Mouse (Mus musculus): ENCODE results near the gene March6. TPM values are rescaled to one million over a fixed set of nuclear protein-coding genes. Genes with fewer than 3 reads are reported as not detected.

March6 gene
- polyA plus RNA-seq, 1 experiment from 2014 or later = 15.4 TPM

DNA sequence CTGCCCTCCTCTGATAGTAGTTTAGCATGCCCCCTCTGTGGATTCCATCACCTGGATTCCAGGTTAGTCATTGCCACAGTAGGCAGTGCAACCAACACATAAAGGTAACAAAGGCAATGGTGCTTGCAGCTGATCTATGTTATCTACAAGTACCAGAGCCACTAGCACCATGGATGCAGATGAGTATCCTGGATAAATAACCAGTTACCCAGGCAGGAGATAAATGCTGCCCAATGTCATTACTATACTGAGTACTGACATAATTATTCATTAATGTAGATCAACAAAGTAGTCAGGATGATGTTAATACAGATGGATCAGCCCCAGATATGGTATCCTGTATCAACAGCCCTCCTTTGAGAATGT is 19.5 kb downstream of the March6 start:
- Histone ChIP-seq H3K9me3 (ENCODE audit: control insufficient read depth) (no peaks in the 10 kb centered on the region), H3K9ac (ENCODE audit: low read depth, low read length) (no peak overlapping the region), H3K4me3 (ENCODE audit: low read depth, low read length) (no peak overlapping the region), H3K27me3 (replicated peaks; ENCODE audit: control insufficient read depth, insufficient read depth, low read length) (no peaks in the 10 kb centered on the region), H3K4me1 (replicated peaks; ENCODE audit: control insufficient read depth, insufficient read depth, low read length) (no peaks in the 10 kb centered on the region), H3K27ac (ENCODE audit: low read depth, low read length) (no peak overlapping the region), H3K36me3 (ENCODE audit: control insufficient read depth, insufficient read depth) (no peaks in the 10 kb centered on the region), H3K4me2 (replicated peaks; ENCODE audit: low read depth) (no peak overlapping the region)
- ATAC-seq = no peak
- TF ChIP-seq CTCF (IDR thresholded peaks at IDR 0.05; ENCODE audit: low read depth) = no peak

DNA sequence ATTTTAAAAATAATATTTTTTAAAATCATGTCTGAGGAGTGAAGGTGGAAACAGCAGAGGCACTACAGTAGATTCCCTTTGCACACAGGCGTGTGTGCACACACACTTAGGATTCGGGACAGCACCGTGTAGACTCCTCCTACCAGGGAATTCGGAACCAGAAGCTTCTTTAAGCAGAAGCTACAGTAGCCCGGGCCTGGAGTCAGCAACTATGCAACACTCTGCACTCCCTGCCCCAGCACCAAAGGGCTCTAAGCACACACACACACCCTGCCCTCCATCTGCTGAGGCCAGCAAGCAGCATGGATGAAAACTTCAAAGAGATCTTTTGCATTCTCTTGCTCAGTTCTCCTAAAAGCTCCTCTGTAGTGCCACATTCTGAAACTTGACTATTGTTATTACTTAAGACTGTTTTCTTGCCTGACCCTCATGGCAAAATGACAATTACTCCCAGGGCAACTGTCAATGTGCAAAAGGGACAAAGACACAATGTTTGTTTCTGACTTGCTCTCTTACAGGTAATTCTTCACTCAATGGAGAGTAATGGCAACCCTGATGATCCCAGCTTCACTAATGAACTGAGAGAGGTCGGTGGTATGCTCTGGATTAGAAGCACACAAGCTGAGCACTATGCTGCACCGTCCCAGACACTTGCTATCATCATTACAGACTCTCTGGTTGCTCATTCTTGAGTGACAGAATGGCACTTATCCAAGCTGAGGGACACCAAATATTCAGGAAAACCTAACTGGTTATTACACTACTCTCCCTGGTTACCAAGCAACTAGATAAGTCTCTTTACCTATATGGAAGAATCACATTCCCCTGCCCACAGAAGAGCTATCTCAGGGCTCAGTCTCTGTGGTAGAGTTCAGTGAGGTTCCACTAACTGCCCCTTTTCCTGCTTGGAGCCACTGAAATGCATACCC is 20.1 kb downstream of the March6 start:
- no peak overlapping the region for H3K27ac ChIP-seq (ENCODE audit: low read depth, low read length)
- no peaks in the 10 kb centered on the region for H3K4me1 ChIP-seq (replicated peaks; ENCODE audit: control insufficient read depth, insufficient read depth, low read length)
- H3K27me3 ChIP-seq (replicated peaks; ENCODE audit: control insufficient read depth, insufficient read depth, low read length) = no peaks in the 10 kb centered on the region
- no peak overlapping the region for H3K9ac ChIP-seq (ENCODE audit: low read depth, low read length)
- 57% methylated on average over 7 of the region's 7 CpGs for WGBS
- no peaks in the 10 kb centered on the region for H3K9me3 ChIP-seq (ENCODE audit: control insufficient read depth)
- H3K36me3 ChIP-seq (ENCODE audit: control insufficient read depth, insufficient read depth) = no peaks in the 10 kb centered on the region
- no peak for ATAC-seq
- TF ChIP-seq CTCF (IDR thresholded peaks at IDR 0.05; ENCODE audit: low read depth) = no peak
- no peak overlapping the region for H3K4me3 ChIP-seq (ENCODE audit: low read depth, low read length)
- no peak overlapping the region for H3K4me2 ChIP-seq (replicated peaks; ENCODE audit: low read depth)

GRCm38 (mm10) chr15:31505082-31505481 is 25.8 kb downstream of the March6 start:
- H3K4me2 ChIP-seq (replicated peaks; ENCODE audit: low read depth) = no peak overlapping the region
- H3K36me3 ChIP-seq (ENCODE audit: control insufficient read depth, insufficient read depth) = peaks cover 16% of the 10 kb centered on the region
- no peak overlapping the region for H3K27ac ChIP-seq (ENCODE audit: low read depth, low read length)
- no peak overlapping the region for H3K9ac ChIP-seq (ENCODE audit: low read depth, low read length)
- WGBS = 71% methylated on average over 2 of the region's 2 CpGs
- no peaks in the 10 kb centered on the region for H3K4me1 ChIP-seq (replicated peaks; ENCODE audit: control insufficient read depth, insufficient read depth, low read length)
- H3K27me3 ChIP-seq (replicated peaks; ENCODE audit: control insufficient read depth, insufficient read depth, low read length) = no peaks in the 10 kb centered on the region
- no peak for TF ChIP-seq CTCF (IDR thresholded peaks at IDR 0.05; ENCODE audit: low read depth)
- H3K4me3 ChIP-seq (ENCODE audit: low read depth, low read length) = no peak overlapping the region
- H3K9me3 ChIP-seq (ENCODE audit: control insufficient read depth) = no peaks in the 10 kb centered on the region
- ATAC-seq = no peak

DNA sequence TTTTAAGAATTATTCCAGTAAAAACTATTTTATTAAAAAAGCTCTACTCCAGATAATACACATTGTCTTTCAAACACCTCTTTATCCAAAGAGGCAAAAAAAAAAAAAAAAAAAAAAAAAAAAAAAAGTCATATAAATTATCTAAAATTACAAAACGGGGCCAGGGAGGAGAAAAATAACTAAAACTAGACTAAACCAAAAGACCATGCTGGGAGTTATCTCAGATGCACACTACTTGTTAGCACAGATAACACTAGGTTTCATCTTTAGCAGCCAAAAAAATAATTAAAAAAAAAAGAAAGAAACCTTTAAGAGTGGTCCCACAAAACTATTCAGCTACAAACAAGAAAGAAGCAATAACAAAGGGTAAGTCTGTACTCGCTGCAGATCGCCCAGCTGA is 27.4 kb downstream of the March6 start:
- TF ChIP-seq CTCF (IDR thresholded peaks at IDR 0.05; ENCODE audit: low read depth) = no peak
- Histone ChIP-seq H3K36me3 (ENCODE audit: control insufficient read depth, insufficient read depth) (peaks cover 16% of the 10 kb centered on the region), H3K4me1 (replicated peaks; ENCODE audit: control insufficient read depth, insufficient read depth, low read length) (no peaks in the 10 kb centered on the region), H3K4me3 (ENCODE audit: low read depth, low read length) (no peak overlapping the region), H3K9ac (ENCODE audit: low read depth, low read length) (no peak overlapping the region), H3K27ac (ENCODE audit: low read depth, low read length) (no peak overlapping the region), H3K4me2 (replicated peaks; ENCODE audit: low read depth) (no peak overlapping the region), H3K27me3 (replicated peaks; ENCODE audit: control insufficient read depth, insufficient read depth, low read length) (no peaks in the 10 kb centered on the region), H3K9me3 (ENCODE audit: control insufficient read depth) (no peaks in the 10 kb centered on the region)
- 91% methylated on average over 3 of the region's 3 CpGs for WGBS
- no peak for ATAC-seq

GRCm38 (mm10) chr15:31502996-31503395 is 27.9 kb downstream of the March6 start:
- no peak for TF ChIP-seq CTCF (IDR thresholded peaks at IDR 0.05; ENCODE audit: low read depth)
- H3K4me3 ChIP-seq (ENCODE audit: low read depth, low read length) = no peak overlapping the region
- H3K4me2 ChIP-seq (replicated peaks; ENCODE audit: low read depth) = no peak overlapping the region
- peaks cover 21% of the 10 kb centered on the region for H3K36me3 ChIP-seq (ENCODE audit: control insufficient read depth, insufficient read depth)
- H3K4me1 ChIP-seq (replicated peaks; ENCODE audit: control insufficient read depth, insufficient read depth, low read length) = no peaks in the 10 kb centered on the region
- no peak for ATAC-seq
- 90% methylated on average over 4 of the region's 4 CpGs for WGBS
- H3K9me3 ChIP-seq (ENCODE audit: control insufficient read depth) = no peaks in the 10 kb centered on the region
- H3K27ac ChIP-seq (ENCODE audit: low read depth, low read length) = no peak overlapping the region
- H3K9ac ChIP-seq (ENCODE audit: low read depth, low read length) = no peak overlapping the region
- H3K27me3 ChIP-seq (replicated peaks; ENCODE audit: control insufficient read depth, insufficient read depth, low read length) = no peaks in the 10 kb centered on the region

DNA sequence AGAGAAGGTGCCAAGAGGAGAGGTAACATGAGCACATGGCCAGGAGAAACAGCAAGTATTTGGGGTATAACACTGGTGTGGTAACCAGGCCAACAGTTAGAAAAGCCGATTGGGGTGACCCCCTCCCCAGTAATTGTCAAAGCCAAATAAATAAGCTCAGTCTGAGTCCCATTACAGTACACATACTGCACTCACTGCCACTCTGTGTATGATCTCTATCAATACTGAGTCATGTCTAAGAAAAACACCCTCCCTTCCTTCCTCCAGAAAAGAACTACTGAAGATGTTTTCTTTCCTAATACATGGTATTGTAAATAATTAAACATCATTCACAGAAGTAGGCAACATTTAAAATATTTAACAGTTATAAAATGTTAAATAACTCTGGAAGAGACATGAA is 28.5 kb downstream of the March6 start:
- no peak for ATAC-seq
- 91% methylated on average over 1 of the region's 1 CpGs for WGBS

More for the DNA sequence above, 28.5 kb downstream of the March6 start:
- H3K9ac ChIP-seq (ENCODE audit: low read depth, low read length) = no peak overlapping the region
- H3K4me2 ChIP-seq (replicated peaks; ENCODE audit: low read depth) = no peak overlapping the region
- no peak for TF ChIP-seq CTCF (IDR thresholded peaks at IDR 0.05; ENCODE audit: low read depth)
- H3K9me3 ChIP-seq (ENCODE audit: control insufficient read depth) = no peaks in the 10 kb centered on the region
- no peak overlapping the region for H3K4me3 ChIP-seq (ENCODE audit: low read depth, low read length)
- H3K27ac ChIP-seq (ENCODE audit: low read depth, low read length) = no peak overlapping the region
- no peaks in the 10 kb centered on the region for H3K27me3 ChIP-seq (replicated peaks; ENCODE audit: control insufficient read depth, insufficient read depth, low read length)
- no peaks in the 10 kb centered on the region for H3K4me1 ChIP-seq (replicated peaks; ENCODE audit: control insufficient read depth, insufficient read depth, low read length)
- H3K36me3 ChIP-seq (ENCODE audit: control insufficient read depth, insufficient read depth) = peaks cover 27% of the 10 kb centered on the region

All from intestine, postnatal 0 days (tissue).